Mouse (Mus musculus): ENCODE results near the gene Kcnj8.
"Not testable (repeated sequence)": the region's sequence is repeated elsewhere in the genome, so short reads cannot be mapped to it uniquely, and the experiment has no call there.

The Kcnj8 gene

DNA sequence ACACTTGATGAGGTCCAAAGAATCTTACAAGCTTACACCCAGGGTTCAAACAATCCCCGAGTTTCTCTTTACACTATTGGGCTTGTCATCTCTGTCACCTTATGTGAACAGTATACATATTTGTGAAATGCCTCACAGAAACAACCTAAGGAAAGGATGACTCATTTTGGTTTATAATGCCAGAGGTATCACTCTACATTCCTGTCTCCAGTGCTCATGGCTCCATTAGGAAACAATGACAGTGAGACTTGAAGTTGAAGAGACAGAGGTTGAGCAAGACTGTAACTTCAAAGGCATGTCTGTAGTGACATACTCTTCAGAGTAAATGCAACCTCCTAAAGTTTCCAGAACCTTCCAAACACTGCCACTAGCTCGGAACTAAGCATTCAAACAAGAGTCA is 23.0 kb downstream of the Kcnj8 start:
- DNase-seq (ENCODE audit: low read depth) = peak; percentile 39

GRCm38 (mm10) chr6:142545132-142545531 is 26.3 kb downstream of the Kcnj8 start:
- peak; percentile 28 for DNase-seq (ENCODE audit: low read depth)

GRCm38 (mm10) chr6:142543648-142544047 is 27.8 kb downstream of the Kcnj8 start:
- peak; percentile 25 for DNase-seq (ENCODE audit: low read depth)

DNA sequence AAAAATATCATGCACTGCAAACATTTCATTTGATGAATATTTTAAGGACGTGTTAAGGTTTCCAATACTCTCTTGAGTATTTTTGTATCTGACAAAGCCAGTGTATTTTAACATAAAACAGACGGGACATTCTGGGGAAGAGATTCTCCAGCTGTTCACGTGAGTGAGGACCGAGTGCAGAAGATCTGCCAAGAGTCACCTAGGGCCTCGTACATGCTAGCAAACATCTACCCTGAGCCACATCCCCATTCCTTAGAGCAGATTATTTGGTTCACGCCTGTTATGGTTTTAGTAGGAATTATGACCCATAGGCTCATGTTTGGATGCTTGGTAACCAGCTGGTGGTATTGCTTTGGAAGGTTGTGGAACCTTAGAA is 28.6 kb downstream of the Kcnj8 start:
- DNase-seq (ENCODE audit: low read depth) = no peak

GRCm38 (mm10) chr6:142542082-142542799 is 29.2 kb downstream of the Kcnj8 start:
- DNase-seq (ENCODE audit: low read depth) = no peak

GRCm38 (mm10) chr6:142540561-142541160 is 30.8 kb downstream of the Kcnj8 start:
- DNase-seq (ENCODE audit: low read depth) = no peak

GRCm38 (mm10) chr6:142540131-142540530 is 31.3 kb downstream of the Kcnj8 start:
- no peak for DNase-seq (ENCODE audit: low read depth)

- no peak for DNase-seq (ENCODE audit: low read depth)
Measured at GRCm38 (mm10) chr6:142538503-142538902, 32.9 kb downstream of the Kcnj8 start.

GRCm38 (mm10) chr6:142533412-142533811 is 38.0 kb downstream of the Kcnj8 start:
- DNase-seq (ENCODE audit: low read depth) = no peak

DNA sequence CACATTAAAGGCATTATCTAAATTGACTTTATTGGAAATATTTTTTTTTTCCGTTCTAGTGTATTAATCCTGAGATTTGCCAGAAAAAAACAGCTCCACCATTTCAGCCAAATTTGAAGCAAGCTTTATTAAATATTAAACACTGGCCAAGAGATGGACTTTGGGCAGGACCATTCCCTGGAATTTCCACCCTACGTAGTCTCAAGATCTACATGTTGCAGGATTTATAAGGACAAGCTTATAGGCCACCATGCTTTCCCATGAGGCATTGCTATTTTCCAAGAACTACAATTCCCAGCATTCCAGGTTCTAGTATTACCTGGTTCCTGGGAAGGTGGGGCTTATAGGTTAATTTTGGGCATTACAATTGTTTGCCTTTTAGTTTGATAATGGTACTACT is 38.7 kb downstream of the Kcnj8 start:
- no peak for DNase-seq (ENCODE audit: low read depth)

- DNase-seq (ENCODE audit: low read depth) = no peak
Measured at GRCm38 (mm10) chr6:142532141-142532540, 39.3 kb downstream of the Kcnj8 start.

- no peak for DNase-seq (ENCODE audit: low read depth)
Measured at GRCm38 (mm10) chr6:142530378-142530777, 41.0 kb downstream of the Kcnj8 start.

GRCm38 (mm10) chr6:142529680-142530079 is 41.7 kb downstream of the Kcnj8 start:
- no peak for DNase-seq (ENCODE audit: low read depth)

DNA sequence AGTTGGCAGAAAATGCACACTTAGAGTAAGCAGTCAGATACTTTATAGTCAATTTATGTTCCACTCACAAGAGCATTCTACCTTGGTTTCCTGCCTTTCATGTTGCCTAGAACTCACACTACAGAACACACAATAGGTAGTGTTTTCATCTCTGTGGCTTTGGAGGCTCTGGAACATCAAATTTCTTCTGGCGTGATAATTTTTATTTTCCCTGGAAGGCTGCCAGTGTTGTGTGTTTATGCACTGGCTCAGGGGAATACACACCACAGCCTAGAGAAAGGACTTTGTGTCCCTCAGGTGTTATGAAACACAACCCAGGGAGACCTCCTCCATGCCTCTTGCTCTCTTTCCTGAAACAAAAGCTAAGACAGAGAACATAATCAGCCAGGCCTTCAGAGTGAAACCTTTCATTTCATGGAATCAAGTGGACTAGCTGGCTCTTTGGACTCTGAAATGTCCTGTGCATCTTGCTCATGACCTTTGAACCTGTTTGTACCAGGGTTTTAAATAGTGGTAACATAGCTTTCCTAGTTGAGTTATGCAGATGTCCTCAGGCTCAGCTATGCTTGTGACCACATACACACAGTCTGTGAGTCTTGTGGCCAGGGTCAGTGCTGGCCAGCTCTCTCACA is 43.4 kb downstream of the Kcnj8 start:
- DNase-seq (ENCODE audit: low read depth) = no peak

DNA sequence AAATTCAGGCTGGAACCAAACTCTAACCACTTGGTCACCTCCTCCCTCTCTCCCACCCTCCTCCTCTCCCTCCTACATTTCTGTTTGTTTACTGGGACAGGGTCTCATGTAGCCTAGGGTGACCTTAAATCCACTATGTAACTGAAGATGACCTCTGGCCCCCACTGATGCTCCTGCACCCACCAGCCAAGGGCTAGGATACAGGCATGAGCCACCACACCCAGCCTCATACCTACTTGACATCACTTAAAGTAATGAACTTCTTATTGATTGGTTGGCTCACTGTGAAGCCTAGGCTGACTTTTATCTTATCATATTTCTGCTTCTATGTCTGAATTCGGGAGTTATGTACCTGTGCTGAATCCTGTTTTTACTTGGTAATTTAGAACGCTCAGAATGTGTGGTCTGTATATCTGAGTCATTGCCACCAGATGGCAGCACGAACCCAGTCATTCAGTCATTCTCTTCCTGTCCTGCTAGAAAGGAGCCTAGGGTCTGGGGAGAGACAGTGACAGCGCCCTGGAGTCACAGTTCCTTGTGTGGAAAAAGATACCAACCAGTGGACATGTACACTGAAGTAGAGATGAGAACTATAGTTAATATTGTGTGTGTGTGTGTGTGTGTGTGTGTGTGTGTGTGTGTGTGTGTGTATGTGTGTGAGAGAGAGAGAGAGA is 46.6 kb downstream of the Kcnj8 start:
- DNase-seq (ENCODE audit: low read depth) = peak; percentile 80

GRCm38 (mm10) chr6:142521591-142522110 is 49.8 kb downstream of the Kcnj8 start:
- no peak for DNase-seq (ENCODE audit: low read depth)

DNA sequence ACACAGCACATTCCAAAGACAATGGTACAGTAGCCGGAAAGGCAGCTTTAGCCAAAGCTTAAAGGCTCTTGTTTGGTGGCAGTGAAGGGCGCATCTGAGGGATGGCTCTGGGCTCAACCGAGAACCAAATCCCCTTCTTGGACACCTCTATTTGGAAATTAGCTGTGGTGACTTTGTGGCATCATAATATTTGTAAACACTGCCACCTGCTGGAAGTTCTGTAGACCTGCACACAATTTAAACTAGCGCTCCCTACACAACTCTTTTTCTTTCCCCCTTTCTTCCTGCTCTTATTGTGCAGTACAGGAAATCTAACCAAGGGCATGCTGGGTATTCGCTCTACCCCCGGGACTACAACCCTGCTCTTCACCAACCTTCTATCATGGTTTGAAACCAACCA is 52.3 kb downstream of the Kcnj8 start:
- peak; percentile 77 for DNase-seq (ENCODE audit: low read depth)

GRCm38 (mm10) chr6:142515379-142515778 is 56.0 kb downstream of the Kcnj8 start:
- not testable (repeated sequence) for DNase-seq (ENCODE audit: low read depth)

GRCm38 (mm10) chr6:142514912-142515311 is 56.5 kb downstream of the Kcnj8 start:
- no peak for DNase-seq (ENCODE audit: low read depth)
